Mouse (Mus musculus): Measurements from ENCODE around the gene Mrps18a.

DNA sequence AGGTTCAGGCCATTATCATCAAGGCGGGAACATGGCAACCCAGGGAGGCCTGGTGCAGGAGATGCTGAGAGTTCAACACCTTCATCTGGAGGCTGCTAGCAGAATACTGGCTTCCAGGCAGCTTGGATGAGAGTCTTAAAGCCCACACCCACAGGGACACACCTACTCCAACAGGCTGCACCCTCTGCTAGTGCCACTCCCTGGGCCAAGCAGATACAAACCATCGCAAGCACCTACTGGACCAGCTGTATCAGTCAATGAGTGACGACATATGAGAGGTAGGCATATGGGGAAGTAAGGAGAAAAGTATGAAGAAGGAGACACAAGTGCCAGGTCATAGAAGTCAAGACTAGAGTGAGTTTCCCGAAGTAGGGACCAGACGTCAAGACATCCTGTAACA is 45.9 kb downstream of the Mrps18a start:
- TF ChIP-seq MAFK (IDR thresholded peaks at IDR 0.05; ENCODE audit: insufficient read depth, low read depth, low read length), result no peak
- no peak for TF ChIP-seq ZNF384 (IDR thresholded peaks at IDR 0.05; ENCODE audit: low read depth, low read length)

All from ES-E14 (cell line).